Mouse (Mus musculus): ENCODE results near the gene Speg. TPM values are rescaled to one million over a fixed set of nuclear protein-coding genes. Genes with fewer than 3 reads are reported as not detected.

Speg gene
- total and polyA plus RNA-seq, 3 experiments = 109 to 135 (median 131) TPM

DNA sequence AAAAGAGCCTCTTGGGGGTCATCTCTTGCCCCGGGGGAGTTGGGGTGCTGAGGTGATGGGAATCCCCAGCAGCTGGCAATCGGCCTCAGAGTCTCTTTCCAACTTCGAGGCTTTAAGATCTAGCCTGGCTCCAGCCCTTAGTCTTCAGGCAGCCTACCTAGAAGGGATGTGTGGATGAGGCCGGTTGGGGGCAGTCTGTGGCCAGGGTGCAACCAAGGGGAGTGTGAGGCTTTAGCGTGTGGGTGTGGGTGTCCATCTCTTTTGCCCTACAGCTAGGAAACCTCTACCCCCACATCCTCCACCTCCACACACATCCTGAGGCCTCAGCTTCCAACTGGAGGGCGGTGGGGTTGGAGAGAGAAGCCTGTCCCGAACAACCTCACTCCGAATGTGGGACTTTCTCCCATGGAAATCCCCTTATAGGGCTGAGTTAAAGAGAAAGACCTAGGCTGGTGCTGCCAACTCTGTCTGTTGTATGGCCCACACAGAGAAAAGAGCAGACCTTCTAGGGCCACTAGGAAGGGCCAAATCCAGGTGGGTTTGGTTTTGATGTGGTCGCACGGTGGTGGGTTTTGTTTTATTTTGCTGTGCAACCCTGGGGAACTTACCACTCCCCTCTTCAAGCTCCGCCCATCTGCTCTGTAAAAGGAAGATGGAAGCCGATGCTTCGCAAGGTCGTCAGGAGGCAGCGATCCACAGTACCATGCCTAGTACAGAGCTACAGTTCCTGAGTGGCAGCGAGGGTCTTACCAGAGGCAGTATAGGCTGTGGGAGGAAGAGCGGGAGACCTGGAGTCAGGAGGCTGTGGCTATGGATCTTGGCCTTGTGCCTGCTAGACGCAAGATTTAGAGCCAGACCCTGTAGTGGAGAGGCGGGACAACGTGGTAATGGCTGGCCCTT, 29.8 kb upstream of the Speg start:
- Histone ChIP-seq H3K36me3 (ENCODE audit: control insufficient read depth, insufficient read depth, low read length) (no peaks in the 10 kb centered on the region), H3K79me2 (replicated peaks; ENCODE audit: control insufficient read depth, insufficient read depth, low read length) (no peaks in the 10 kb centered on the region), H3K27ac (peak overlapping the region; percentile 41; the same call in 1 of the 2 replicates), H3K4me1 (ENCODE audit: control insufficient read depth, insufficient read depth, low read length) (no peaks in the 10 kb centered on the region; the same call in 1 of the 2 replicates), H3K4me3 (no peak overlapping the region), H3K9ac (ENCODE audit: low read depth, low read length) (no peak overlapping the region), H3K27me3 (ENCODE audit: control insufficient read depth, insufficient read depth, low read length) (no peaks in the 10 kb centered on the region)
- peak in 1 of 2 experiments; percentile 34 for DNase-seq
- intact Hi-C loops (cut with DNase I) = loop anchor here (2.0 to 10.0 kb wide), 2 partner anchors 14 to 50 kb away; no protein-coding TSS in a partner anchor
- 46% methylated on average over 20 of the region's 20 CpGs for WGBS
- peak; percentile 46 for TF ChIP-seq CTCF (IDR thresholded peaks at IDR 0.05)
- no peak for TF ChIP-seq EP300 (IDR thresholded peaks at IDR 0.05; ENCODE audit: insufficient read depth, low read depth, low read length)
- no peak for TF ChIP-seq POLR2A (IDR thresholded peaks at IDR 0.05; ENCODE audit: insufficient read depth, low read depth, low read length)

DNA sequence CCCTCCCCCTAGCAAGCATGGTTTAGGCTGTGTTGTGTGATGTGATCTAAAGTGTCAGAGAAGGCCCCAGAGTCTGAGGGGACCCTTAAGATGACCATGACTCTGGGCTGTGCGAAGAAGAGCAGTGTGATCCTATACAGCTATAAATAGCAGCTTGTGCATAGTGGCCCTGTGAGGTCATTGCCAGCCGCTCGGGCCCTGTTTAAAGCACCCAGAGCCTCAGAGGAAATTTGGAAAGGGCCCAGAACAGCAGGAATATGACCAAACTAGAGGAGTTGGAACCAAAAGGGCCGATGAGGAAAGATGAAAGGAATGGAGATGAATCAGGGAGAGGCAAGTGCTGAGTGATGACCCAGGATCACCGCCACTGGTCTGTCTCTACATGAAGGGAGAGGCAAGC, 27.8 kb upstream of the Speg start:
- WGBS = 43% methylated on average over 5 of the region's 5 CpGs
- TF ChIP-seq EP300 (IDR thresholded peaks at IDR 0.05; ENCODE audit: insufficient read depth, low read depth, low read length) (no peak), POLR2A (IDR thresholded peaks at IDR 0.05; ENCODE audit: insufficient read depth, low read depth, low read length) (no peak), CTCF (IDR thresholded peaks at IDR 0.05) (no peak)
- Histone ChIP-seq H3K4me3 (no peak overlapping the region), H3K9ac (ENCODE audit: low read depth, low read length) (no peak overlapping the region), H3K4me1 (ENCODE audit: control insufficient read depth, insufficient read depth, low read length) (no peaks in the 10 kb centered on the region; the same call in 1 of the 2 replicates), H3K27ac (peak overlapping the region; percentile 64), H3K79me2 (replicated peaks; ENCODE audit: control insufficient read depth, insufficient read depth, low read length) (no peaks in the 10 kb centered on the region), H3K27me3 (ENCODE audit: control insufficient read depth, insufficient read depth, low read length) (no peaks in the 10 kb centered on the region), H3K36me3 (ENCODE audit: control insufficient read depth, insufficient read depth, low read length) (no peaks in the 10 kb centered on the region)
- intact Hi-C loops (cut with DNase I) = loop anchor here (10.0 kb wide), 1 partner anchor 48 kb away; no protein-coding TSS in a partner anchor
- DNase-seq = peak in 1 of 2 experiments; percentile 58

DNA sequence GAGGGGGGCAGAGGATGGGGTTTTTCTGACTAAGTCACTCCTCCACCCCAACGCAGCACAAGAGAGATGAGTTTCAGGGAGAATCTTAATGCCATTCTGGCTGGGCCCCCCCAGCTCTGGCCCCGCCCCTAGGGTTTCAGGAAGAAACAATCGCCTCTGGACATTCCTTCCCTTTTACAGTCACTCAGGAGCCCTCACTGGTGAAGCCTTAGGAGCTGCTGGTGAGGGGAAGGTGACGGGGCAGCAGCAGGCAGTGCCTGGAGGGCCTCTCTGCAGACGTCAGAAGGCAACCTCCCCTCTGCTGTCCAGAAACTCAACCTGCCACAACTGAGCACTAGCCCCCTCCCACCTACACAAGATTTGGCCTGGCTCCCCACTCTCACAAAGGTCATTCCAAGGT, 25.8 kb upstream of the Speg start:
- no peaks in the 10 kb centered on the region; the same call in 1 of the 2 replicates for H3K4me1 ChIP-seq (ENCODE audit: control insufficient read depth, insufficient read depth, low read length)
- H3K4me3 ChIP-seq = no peak overlapping the region
- intact Hi-C loops (cut with DNase I) = loop anchor here (10.0 kb wide), 1 partner anchor 46 kb away; no protein-coding TSS in a partner anchor
- WGBS = 56% methylated on average over 5 of the region's 5 CpGs
- H3K79me2 ChIP-seq (replicated peaks; ENCODE audit: control insufficient read depth, insufficient read depth, low read length) = no peaks in the 10 kb centered on the region
- no peak for TF ChIP-seq EP300 (IDR thresholded peaks at IDR 0.05; ENCODE audit: insufficient read depth, low read depth, low read length)
- TF ChIP-seq CTCF (IDR thresholded peaks at IDR 0.05) = no peak
- no peak for TF ChIP-seq POLR2A (IDR thresholded peaks at IDR 0.05; ENCODE audit: insufficient read depth, low read depth, low read length)
- H3K27ac ChIP-seq = no peak overlapping the region
- no peaks in the 10 kb centered on the region for H3K27me3 ChIP-seq (ENCODE audit: control insufficient read depth, insufficient read depth, low read length)
- DNase-seq = no peak
- H3K36me3 ChIP-seq (ENCODE audit: control insufficient read depth, insufficient read depth, low read length) = no peaks in the 10 kb centered on the region
- H3K9ac ChIP-seq (ENCODE audit: low read depth, low read length) = no peak overlapping the region

DNA sequence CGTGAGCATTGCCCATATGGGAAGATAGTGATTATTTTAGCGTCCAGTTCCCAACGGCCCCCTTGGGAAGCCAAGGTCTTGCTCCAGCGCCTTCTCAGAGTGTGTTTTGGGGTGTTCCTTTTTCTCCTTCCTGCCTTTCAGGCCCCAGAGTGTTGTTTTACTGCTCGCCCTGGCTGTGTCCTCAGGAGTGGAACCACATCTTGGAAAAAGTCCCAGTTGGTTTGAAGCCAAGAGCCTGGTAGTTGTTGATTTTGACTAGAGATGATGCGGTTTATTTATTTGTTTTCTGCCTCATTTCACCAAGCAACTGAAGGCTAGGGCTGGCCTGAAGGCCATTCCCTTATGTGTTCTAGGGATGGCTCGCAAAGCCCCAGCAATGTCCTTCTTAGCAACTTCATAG, 17.8 kb upstream of the Speg start:
- DNase-seq = peak in 1 of 2 experiments; percentile 36
- Histone ChIP-seq H3K79me2 (replicated peaks; ENCODE audit: control insufficient read depth, insufficient read depth, low read length) (peaks cover 2% of the 10 kb centered on the region; the same call in 1 of the 2 replicates), H3K27me3 (ENCODE audit: control insufficient read depth, insufficient read depth, low read length) (no peaks in the 10 kb centered on the region), H3K27ac (peak overlapping the region; percentile 68), H3K9ac (ENCODE audit: low read depth, low read length) (peak overlapping the region; percentile 25; the same call in 1 of the 2 replicates), H3K36me3 (ENCODE audit: control insufficient read depth, insufficient read depth, low read length) (no peaks in the 10 kb centered on the region), H3K4me1 (ENCODE audit: control insufficient read depth, insufficient read depth, low read length) (peaks cover 3% of the 10 kb centered on the region), H3K4me3 (no peak overlapping the region)
- intact Hi-C loops (cut with DNase I) = no loop called here
- TF ChIP-seq CTCF (IDR thresholded peaks at IDR 0.05) = no peak
- TF ChIP-seq POLR2A (IDR thresholded peaks at IDR 0.05; ENCODE audit: insufficient read depth, low read depth, low read length) = no peak
- no peak for TF ChIP-seq EP300 (IDR thresholded peaks at IDR 0.05; ENCODE audit: insufficient read depth, low read depth, low read length)
- 34% methylated on average over 7 of the region's 7 CpGs for WGBS

DNA sequence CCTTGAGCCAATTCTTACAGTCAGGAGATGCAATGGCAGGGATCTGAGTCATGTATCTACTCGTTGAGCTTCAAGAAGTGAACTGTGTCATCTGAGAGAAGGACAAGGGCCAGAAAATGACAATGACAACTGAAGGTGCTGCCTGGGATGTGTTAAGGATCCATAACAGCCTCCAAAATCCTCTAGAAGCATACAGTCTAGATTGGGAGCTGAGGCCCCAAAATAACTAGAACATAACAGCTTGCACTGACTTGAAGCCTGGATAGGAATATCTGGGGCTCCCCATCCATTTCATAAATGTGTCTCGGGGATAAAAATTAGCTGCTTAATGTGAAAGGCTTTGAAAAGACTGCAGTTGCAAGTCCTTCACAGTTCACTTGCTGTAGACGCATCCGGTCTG, 17.1 kb upstream of the Speg start:
- TF ChIP-seq EP300 (IDR thresholded peaks at IDR 0.05; ENCODE audit: insufficient read depth, low read depth, low read length) (no peak), CTCF (IDR thresholded peaks at IDR 0.05) (no peak)
- Histone ChIP-seq H3K4me1 (ENCODE audit: control insufficient read depth, insufficient read depth, low read length) (peaks cover 3% of the 10 kb centered on the region), H3K36me3 (ENCODE audit: control insufficient read depth, insufficient read depth, low read length) (no peaks in the 10 kb centered on the region), H3K4me3 (no peak overlapping the region), H3K27ac (no peak overlapping the region; the same call in 1 of the 2 replicates), H3K79me2 (replicated peaks; ENCODE audit: control insufficient read depth, insufficient read depth, low read length) (peaks cover 2% of the 10 kb centered on the region; the same call in 1 of the 2 replicates), H3K27me3 (ENCODE audit: control insufficient read depth, insufficient read depth, low read length) (no peaks in the 10 kb centered on the region), H3K9ac (ENCODE audit: low read depth, low read length) (no peak overlapping the region)
- no peak for DNase-seq
- 83% methylated on average over 4 of the region's 4 CpGs for WGBS
- intact Hi-C loops (cut with DNase I) = loop anchor here (2.0 kb wide), 1 partner anchor 13 kb away; no protein-coding TSS in a partner anchor
